Mouse (Mus musculus): ENCODE results near the gene Olfr49.

Olfr49 gene

GRCm38 (mm10) chr14:54284839-54285238 is at the start of gene Olfr49:
Olfr49 (minus strand) TSS chr14:54284939.
- DNase-seq: no peak

- no peak for DNase-seq
Measured at GRCm38 (mm10) chr14:54333452-54334189, 48.9 kb upstream of the Olfr49 start.

GRCm38 (mm10) chr14:54332176-54333074 is 47.7 kb upstream of the Olfr49 start:
- no peak for DNase-seq

- DNase-seq: no peak
Measured at GRCm38 (mm10) chr14:54331178-54331577, 46.4 kb upstream of the Olfr49 start.

- peak; percentile 11 for DNase-seq
Measured at GRCm38 (mm10) chr14:54329201-54329600, 44.5 kb upstream of the Olfr49 start.

GRCm38 (mm10) chr14:54328548-54328947 is 43.8 kb upstream of the Olfr49 start:
- DNase-seq: no peak

- no peak for DNase-seq
Measured at GRCm38 (mm10) chr14:54324486-54324885, 39.7 kb upstream of the Olfr49 start.

GRCm38 (mm10) chr14:54321556-54322376 is 37.0 kb upstream of the Olfr49 start:
- no peak for DNase-seq

- no peak for DNase-seq
Measured at GRCm38 (mm10) chr14:54311763-54312162, 27.0 kb upstream of the Olfr49 start.

- DNase-seq: no peak
Measured at GRCm38 (mm10) chr14:54300676-54301075, 15.9 kb upstream of the Olfr49 start.

- DNase-seq: no peak
Measured at GRCm38 (mm10) chr14:54300136-54300535, 15.4 kb upstream of the Olfr49 start.

GRCm38 (mm10) chr14:54276446-54276845 is 8.3 kb downstream of the Olfr49 start:
- no peak for DNase-seq

GRCm38 (mm10) chr14:54272696-54273095 is 12.0 kb downstream of the Olfr49 start:
- no peak for DNase-seq

- DNase-seq: no peak
Measured at GRCm38 (mm10) chr14:54271976-54272606, 12.6 kb downstream of the Olfr49 start.

- DNase-seq: no peak
Measured at GRCm38 (mm10) chr14:54270413-54270812, 14.3 kb downstream of the Olfr49 start.

- DNase-seq: no peak
Measured at GRCm38 (mm10) chr14:54269566-54269965, 15.2 kb downstream of the Olfr49 start.

GRCm38 (mm10) chr14:54267966-54268365 is 16.8 kb downstream of the Olfr49 start:
- no peak for DNase-seq

- DNase-seq: no peak
Measured at GRCm38 (mm10) chr14:54265951-54266350, 18.8 kb downstream of the Olfr49 start.

- DNase-seq: no peak
Measured at GRCm38 (mm10) chr14:54265093-54265492, 19.6 kb downstream of the Olfr49 start.

GRCm38 (mm10) chr14:54264231-54264630 is 20.5 kb downstream of the Olfr49 start:
- DNase-seq: no peak

- no peak for DNase-seq
Measured at GRCm38 (mm10) chr14:54263099-54263498, 21.6 kb downstream of the Olfr49 start.

GRCm38 (mm10) chr14:54262622-54263021 is 22.1 kb downstream of the Olfr49 start:
- DNase-seq: no peak

GRCm38 (mm10) chr14:54261386-54261785 is 23.4 kb downstream of the Olfr49 start:
- no peak for DNase-seq

All from thymus, postnatal 14 days (tissue).